Mouse (Mus musculus) liver, adult 10 weeks (tissue): ENCODE measurements around the gene Olfr371. TPM values are rescaled to one million over a fixed set of nuclear protein-coding genes. Genes with fewer than 3 reads are reported as not detected.

Experiments used
- polyA plus RNA-seq: library from polyadenylated mRNA; stranded (reverse); fragments of 350-450 nt; fragmentation: Illumina TruSeq; extraction: RNeasy Lipid Tissue Mini Kit (QIAGEN cat#74804); gene quantifications from one replicate; pipeline ENCODE4 v1.2.3, GENCODE M21; 2014; ENCODE audit warnings: low read depth, low replicate concordance

Olfr371 gene
- not detected for polyA plus RNA-seq

GRCm38 (mm10) chr8:85225688-85226087 lies at the start of gene Olfr371:
Gene Olfr371, plus strand, starts transcription at chr8:85225988.

Other genes starting within 250 kb of the Olfr371 start
- 0.50 TPM for gene Junb, start 247.3 kb upstream of the Olfr371 start, polyA plus RNA-seq
- gene Hook2, start 235.4 kb upstream of the Olfr371 start, polyA plus RNA-seq = 4.8 TPM
- gene Best2, start 211.5 kb upstream of the Olfr371 start, polyA plus RNA-seq = not detected
- gene Asna1, start 200.7 kb upstream of the Olfr371 start, polyA plus RNA-seq = 7.6 TPM
- gene Trir, start 199.2 kb upstream of the Olfr371 start, polyA plus RNA-seq = 16.7 TPM
- gene Tnpo2, start 189.1 kb upstream of the Olfr371 start, polyA plus RNA-seq = 5.4 TPM
- 2.5 TPM for gene Fbxw9, start 165.9 kb upstream of the Olfr371 start, polyA plus RNA-seq
- not detected for gene Gm5741, start 158.0 kb upstream of the Olfr371 start, polyA plus RNA-seq
- 7.5 TPM for gene Dhps, start 154.2 kb upstream of the Olfr371 start, polyA plus RNA-seq
- 11.6 TPM for gene Wdr83os, start 145.2 kb upstream of the Olfr371 start, polyA plus RNA-seq
- gene Wdr83, start 144.7 kb upstream of the Olfr371 start, polyA plus RNA-seq = 2.8 TPM
- 12.2 TPM for gene Man2b1, start 142.7 kb upstream of the Olfr371 start, polyA plus RNA-seq
- 1.7 TPM for gene Zfp791, start 102.9 kb upstream of the Olfr371 start, polyA plus RNA-seq
- not detected for gene Cks1brt, start 74.1 kb upstream of the Olfr371 start, polyA plus RNA-seq
- 11.0 TPM for gene Orc6, start 73.6 kb downstream of the Olfr371 start, polyA plus RNA-seq
- 163 TPM for gene Vps35, start 73.8 kb downstream of the Olfr371 start, polyA plus RNA-seq
- 0.45 TPM for gene Mylk3, start 160.4 kb downstream of the Olfr371 start, polyA plus RNA-seq
- 15.9 TPM for gene 4921524J17Rik, start 206.8 kb downstream of the Olfr371 start, polyA plus RNA-seq